In the genomic region with DNA sequence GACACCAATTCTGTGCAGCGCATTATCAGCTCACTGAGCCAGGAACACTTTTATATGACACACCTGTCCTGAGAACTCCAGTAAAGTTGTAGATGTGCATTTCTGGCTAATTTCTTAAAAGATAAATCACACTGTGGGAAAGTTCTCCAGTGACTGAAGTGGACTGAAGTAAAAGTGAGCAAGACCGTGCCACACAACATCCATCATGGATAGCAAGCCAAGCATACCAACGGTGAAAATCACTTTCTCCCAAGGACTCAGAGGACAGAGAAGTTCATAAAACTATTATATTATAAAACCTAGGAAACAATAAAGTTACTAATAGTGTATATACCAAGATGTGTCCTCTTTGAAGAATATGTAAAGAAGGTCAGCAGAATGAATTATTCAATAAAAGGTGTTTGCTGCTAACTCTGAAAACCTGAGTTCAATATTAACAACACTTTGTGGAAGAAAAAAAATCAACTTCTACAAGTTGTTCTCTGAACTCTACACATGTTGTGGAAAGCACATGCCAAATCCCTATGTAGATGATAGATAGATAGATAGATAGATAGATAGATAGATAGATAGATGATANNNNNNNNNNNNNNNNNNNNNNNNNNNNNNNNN, we compare ENCODE assay signal across 26 mouse cellular contexts.
DNase-seq lines count a peak whose midpoint lies in the region; ATAC-seq lines count a peak whose summit lies in the region.
"Had no signal": no experiment of that assay in that cellular context is flagged by ENCODE, and none has a peak within 500 bp of the region (broad histone marks: within the 10 kb centered on the region; RNA-seq: fewer than 3 reads in every experiment).

No protein-coding gene starts in this region.

- H3K9me3 ChIP-seq in forebrain, embryonic 10.5 days: no peaks in the 10 kb centered on the region
- no peaks in the 10 kb centered on the region for H3K9me3 ChIP-seq in midbrain, embryonic 13.5 days
- H3K9me3 ChIP-seq: embryonic facial prominence, embryonic 10.5 days; embryonic facial prominence, embryonic 13.5 days; hindbrain, embryonic 12.5 days; hindbrain, embryonic 15.5 days; intestine, embryonic 15.5 days had no signal

- no peaks in the 10 kb centered on the region for H3K4me1 ChIP-seq in forebrain, embryonic 10.5 days
- no peaks in the 10 kb centered on the region for H3K4me1 ChIP-seq in midbrain, embryonic 13.5 days (replicated peaks)
- H3K4me1 ChIP-seq: embryonic facial prominence, embryonic 10.5 days; embryonic facial prominence, embryonic 13.5 days; hindbrain, embryonic 12.5 days; hindbrain, embryonic 15.5 days; intestine, embryonic 15.5 days had no signal

- no peaks in the 10 kb centered on the region for H3K36me3 ChIP-seq in forebrain, embryonic 10.5 days (replicated peaks)
- H3K36me3 ChIP-seq in midbrain, embryonic 13.5 days: no peaks in the 10 kb centered on the region
- H3K36me3 ChIP-seq: embryonic facial prominence, embryonic 10.5 days; embryonic facial prominence, embryonic 13.5 days; hindbrain, embryonic 12.5 days; hindbrain, embryonic 15.5 days; intestine, embryonic 15.5 days had no signal

- no peak overlapping the region for H3K4me3 ChIP-seq in forebrain, embryonic 10.5 days
- no peak overlapping the region for H3K4me3 ChIP-seq in midbrain, embryonic 13.5 days (replicated peaks)
- H3K4me3 ChIP-seq: embryonic facial prominence, embryonic 10.5 days; embryonic facial prominence, embryonic 13.5 days; erythroblast, embryonic 14.5 days; heart, adult 2 months; hindbrain, embryonic 12.5 days; hindbrain, embryonic 15.5 days; intestine, embryonic 15.5 days had no signal

- 97% methylated on average over 3 of the region's 3 CpGs for WGBS in forebrain, embryonic 10.5 days
- 94% methylated on average over 3 of the region's 3 CpGs for WGBS in midbrain, embryonic 13.5 days

- peak; percentile 10 for DNase-seq in MEL-GATA-1-ER (ENCODE audit: extremely low read depth, low read depth)
- DNase-seq in lung, postnatal 4 days: no peak
- no peak for DNase-seq in forebrain, embryonic 10.5 days (ENCODE audit: extremely low spot score, low spot score)
- DNase-seq: adrenal gland, postnatal 10 days; adrenal gland, postnatal 36 days; cerebellum, adult 11 months; cerebellum, adult 2 months; cerebellum, adult 9-11 months; cerebellum, postnatal 25 days; embryo, embryonic 11 days; forebrain, postnatal 0 days; gastrocnemius, postnatal 10 days; gastrocnemius, postnatal 36 days; heart, adult 2 months; kidney, adult 11 months had no signal

- peak; percentile 69 for ATAC-seq in common myeloid progenitor, adult 5-6 weeks (replicated peaks; ENCODE audit: low read depth, poor library complexity, severe bottlenecking)
- ATAC-seq in megakaryocyte progenitor cell, adult 5-6 weeks (replicated peaks; ENCODE audit: poor library complexity): peak; percentile 57
- ATAC-seq in midbrain, embryonic 13.5 days: no peak
- ATAC-seq: forebrain, embryonic 14.5 days; forebrain, postnatal 0 days; intestine, embryonic 15.5 days had no signal

- no peaks in the 10 kb centered on the region for H3K27me3 ChIP-seq in forebrain, embryonic 10.5 days (ENCODE audit: poor library complexity, severe bottlenecking)
- no peaks in the 10 kb centered on the region for H3K27me3 ChIP-seq in midbrain, embryonic 13.5 days
- H3K27me3 ChIP-seq: embryonic facial prominence, embryonic 13.5 days; hindbrain, embryonic 12.5 days; hindbrain, embryonic 15.5 days; intestine, embryonic 15.5 days had no signal

- no peak overlapping the region for H3K9ac ChIP-seq in midbrain, embryonic 13.5 days (replicated peaks)
- H3K9ac ChIP-seq: embryonic facial prominence, embryonic 13.5 days; forebrain, postnatal 0 days; hindbrain, embryonic 12.5 days; hindbrain, embryonic 15.5 days; intestine, embryonic 15.5 days had no signal

- H3K4me2 ChIP-seq in midbrain, embryonic 13.5 days (replicated peaks): no peak overlapping the region
- H3K4me2 ChIP-seq: embryonic facial prominence, embryonic 13.5 days; heart, embryonic 11.5 days; hindbrain, embryonic 12.5 days; hindbrain, embryonic 15.5 days; intestine, embryonic 15.5 days had no signal

- no peak overlapping the region for H3K27ac ChIP-seq in forebrain, embryonic 10.5 days
- H3K27ac ChIP-seq in midbrain, embryonic 13.5 days: no peak overlapping the region
- H3K27ac ChIP-seq: embryonic facial prominence, embryonic 10.5 days; embryonic facial prominence, embryonic 13.5 days; heart, adult 2 months; hindbrain, embryonic 12.5 days; hindbrain, embryonic 15.5 days; intestine, embryonic 15.5 days had no signal
